Mouse (Mus musculus) cerebellum, postnatal 36 days (tissue): ENCODE data around the gene Fam131a.
A peak's percentile ranks its signal among the peaks of the same experiment; 100 is the strongest.
"Not testable (repeated sequence)": the region's sequence is repeated elsewhere in the genome, so short reads cannot be mapped to it uniquely, and the experiment has no call there.

Source experiments
- DNase-seq, 2 experiments: peaks; one replicate each; pipeline ENCODE4 v3.0.0; 2021 to 2022; ENCODE audit warnings: mixed read lengths in 2 of 2

The Fam131a gene

DNA sequence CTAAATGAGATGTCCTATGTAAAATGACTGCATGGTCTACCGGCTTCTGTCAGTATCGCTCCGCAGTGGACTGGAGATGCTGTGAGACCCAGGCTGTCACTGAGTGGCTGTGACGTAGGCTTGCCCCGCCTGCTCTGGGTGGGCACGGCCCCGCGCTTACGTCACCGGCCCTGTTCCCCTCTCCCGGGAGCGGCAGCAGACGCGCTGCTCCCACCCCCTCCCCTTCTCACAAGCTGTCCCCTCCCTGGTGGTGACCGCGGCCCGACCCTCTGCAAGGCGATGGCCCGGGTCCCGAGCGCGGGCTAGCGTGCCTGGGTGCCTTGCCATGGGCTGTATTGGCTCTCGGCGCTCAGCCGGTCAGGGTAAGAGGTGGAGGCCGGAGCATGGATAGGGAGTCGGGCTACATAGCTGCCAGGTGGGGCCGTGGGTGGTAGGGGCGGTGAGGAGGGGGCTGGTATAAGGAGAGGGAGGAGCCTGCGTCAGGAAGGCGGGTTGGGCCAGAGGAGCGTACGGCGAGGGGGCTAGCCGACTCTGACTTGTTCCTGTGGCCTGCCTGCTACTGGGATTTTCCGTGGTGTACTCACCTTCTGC, at the start of gene Fam131a:
Fam131a (plus strand) TSS at position 131 of the 591 bp plus-strand sequence.
- peak; percentile 92 to 94 for DNase-seq

DNA sequence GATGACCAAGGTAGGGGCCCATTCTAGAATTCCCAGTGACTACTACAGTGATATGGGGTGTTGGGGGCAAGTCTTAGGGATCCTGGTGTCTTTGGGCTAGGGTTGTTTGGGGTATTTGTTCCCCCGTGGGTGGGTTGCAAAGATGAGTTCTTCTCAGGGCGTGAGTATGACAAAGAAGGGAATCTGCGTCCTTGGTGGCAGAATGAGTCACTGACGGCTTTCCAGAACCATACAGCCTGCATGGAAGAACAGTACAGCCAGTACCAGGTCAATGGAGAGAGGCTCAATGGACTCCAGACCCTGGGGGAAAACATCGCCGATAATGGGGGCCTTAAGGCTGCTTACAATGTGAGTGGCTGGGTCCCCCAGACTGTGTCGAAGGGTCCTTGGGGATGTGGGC, 49.1 kb upstream of the Fam131a start:
- DNase-seq: no peak

DNA sequence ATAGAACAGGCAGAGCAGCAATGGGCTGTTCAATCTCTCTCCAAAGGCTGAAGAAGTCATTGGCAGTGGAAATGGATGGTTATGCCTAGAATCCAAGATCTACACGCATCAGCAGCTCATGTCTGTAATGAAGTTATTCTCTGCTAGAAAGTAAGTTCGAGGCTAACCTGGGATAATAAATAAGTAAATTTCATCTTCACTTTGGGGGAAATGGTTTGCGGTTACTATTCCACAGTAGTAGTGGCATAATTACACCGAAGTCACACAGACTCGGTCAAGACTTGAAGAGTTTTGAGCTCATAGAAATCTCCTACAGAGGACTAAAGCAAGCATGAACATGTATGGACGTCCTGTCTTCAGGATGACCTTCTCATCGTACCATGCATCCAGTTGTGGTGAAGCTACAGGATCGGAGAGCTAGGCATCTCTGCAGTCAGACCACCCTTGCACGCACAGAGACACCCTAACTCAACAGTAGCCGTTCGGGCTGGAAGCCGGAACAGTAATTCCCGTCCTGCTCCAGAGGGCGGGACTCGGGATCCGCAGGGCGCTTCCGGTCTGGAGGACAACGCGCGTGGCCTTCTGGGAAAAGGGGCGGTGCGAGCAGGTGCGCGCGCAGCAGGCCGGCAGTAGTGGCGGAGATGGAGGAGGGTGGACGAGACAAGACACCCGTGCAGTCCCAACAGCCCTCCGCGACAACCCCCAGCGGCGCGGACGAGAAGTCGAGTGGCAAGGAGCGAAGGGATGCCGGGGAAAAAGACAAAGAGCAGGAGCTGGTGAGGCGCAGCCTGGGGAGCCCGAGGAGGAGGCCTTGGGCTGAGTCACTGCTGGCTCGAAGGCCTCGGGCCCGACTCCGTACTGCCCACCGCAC, 41.7 kb upstream of the Fam131a start, which contains the start of gene Psmd2:
Psmd2 (plus strand) TSS at position 577 of the 871 bp plus-strand sequence.
- peak; percentile 98 for DNase-seq

DNA sequence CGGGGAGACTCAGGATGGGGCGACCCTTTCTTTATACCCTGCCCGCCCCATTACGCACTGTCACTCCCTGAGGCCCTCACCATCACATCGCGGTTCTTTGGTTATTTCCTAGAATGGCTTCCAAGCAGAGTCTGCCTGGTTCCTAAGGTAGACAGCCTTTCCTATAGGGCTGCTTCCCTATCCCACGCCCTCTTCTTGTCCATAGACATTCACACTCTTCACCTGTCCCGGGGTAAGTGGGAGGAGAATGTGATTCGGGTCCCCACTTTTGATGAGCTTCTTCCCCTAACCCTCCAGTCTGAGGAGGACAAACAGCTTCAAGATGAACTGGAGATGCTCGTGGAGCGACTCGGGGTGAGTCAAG, 41.1 kb upstream of the Fam131a start:
- no peak for DNase-seq

DNA sequence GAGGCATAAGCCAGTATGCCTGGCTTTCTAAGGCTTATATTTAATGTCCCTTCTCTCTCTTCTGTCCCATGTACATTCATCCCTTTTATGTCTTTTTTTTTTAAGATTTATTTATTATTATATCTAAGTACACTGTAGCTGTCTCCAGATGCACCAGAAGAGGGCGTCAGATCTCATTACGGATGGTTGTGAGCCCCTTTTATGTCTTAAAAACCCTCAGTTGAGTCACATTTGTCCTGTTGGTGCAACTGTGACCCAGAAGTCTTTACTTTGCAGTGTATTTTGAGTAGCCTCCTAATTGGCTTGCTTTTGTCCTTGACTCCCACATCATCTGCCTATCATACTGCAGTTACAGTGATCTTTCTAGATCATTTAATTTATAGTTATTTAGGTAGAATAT, 39.7 kb upstream of the Fam131a start:
- no peak for DNase-seq

DNA sequence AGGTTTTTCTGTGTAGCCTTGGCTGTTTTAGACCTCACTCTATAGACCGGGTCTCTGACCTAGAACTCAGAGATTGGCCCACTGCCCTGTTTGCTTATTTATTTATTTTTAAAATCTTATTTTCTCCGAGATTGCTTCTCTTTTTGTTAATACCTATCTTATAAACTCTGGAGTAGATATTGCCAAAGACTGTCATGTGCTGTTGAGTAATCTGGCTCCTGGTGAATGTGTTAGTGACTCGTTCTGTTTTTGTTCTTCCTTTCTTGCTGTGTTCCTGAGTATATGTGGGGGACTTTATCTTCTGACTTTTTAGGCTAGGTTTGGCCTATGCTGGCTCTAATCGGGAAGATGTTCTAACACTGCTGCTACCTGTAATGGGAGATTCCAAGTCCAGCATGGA, 35.4 kb upstream of the Fam131a start:
- DNase-seq: no peak

DNA sequence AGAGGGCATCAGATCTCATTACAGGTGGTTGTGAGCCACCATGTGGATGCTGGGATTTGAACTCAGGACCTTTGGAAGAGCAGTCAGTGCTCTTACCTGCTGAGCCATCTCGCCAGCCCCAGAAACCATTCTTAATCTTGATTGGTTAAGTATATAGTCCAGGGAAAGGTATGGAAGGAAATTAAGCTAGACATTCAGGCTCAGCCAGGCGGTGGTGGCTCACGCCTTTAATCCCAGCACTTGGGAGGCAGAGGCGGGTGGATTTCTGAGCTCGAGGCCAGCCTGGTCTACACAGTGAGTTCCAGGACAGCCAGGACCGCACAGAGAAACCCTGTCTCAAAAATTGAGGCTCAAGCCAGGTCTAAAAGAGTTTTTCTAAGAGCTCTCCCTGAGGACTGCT, 25.0 kb upstream of the Fam131a start, which contains the start of gene Eif4g1:
Eif4g1 (plus strand) TSS at position 301 of the 400 bp plus-strand sequence.
- DNase-seq: not testable (repeated sequence)

DNA sequence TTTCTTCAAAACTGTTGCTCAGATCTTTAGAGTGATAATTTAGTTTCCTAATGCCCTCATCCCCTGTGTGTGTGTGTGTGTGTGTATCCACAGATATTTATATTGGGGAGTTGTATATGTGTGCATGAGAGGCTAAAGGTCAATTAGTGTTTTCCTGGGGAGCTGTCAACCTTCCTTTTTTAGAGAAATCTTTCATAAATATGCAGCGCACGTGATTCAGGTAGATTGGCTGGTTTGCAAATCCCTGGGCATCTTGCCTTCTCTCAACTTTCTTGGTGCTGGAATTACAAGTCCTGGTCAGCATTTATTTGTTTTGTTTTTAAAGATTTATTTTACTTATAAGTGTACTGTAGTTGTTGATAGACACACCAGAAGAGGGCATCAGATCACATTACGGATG, 22.8 kb upstream of the Fam131a start:
- DNase-seq: no peak

DNA sequence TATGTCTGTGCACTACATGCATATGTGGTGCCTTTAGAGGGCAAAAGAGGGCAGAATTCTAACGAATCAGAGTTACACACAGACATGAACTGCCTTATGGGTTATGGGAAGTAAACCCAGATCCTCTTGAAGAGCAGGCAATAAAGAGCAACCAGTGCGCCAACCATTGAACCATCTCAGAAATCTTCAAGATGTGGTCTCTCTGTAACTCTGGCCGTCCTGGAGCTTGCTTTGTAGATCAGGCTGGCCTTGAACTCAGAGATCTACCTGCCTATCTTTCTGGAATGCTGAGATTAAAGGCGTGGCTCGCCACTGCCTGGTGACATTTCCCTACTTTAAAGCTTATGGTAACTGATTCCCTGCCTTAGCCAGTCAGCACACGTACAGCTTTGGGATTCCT, 21.2 kb upstream of the Fam131a start:
- DNase-seq: no peak

DNA sequence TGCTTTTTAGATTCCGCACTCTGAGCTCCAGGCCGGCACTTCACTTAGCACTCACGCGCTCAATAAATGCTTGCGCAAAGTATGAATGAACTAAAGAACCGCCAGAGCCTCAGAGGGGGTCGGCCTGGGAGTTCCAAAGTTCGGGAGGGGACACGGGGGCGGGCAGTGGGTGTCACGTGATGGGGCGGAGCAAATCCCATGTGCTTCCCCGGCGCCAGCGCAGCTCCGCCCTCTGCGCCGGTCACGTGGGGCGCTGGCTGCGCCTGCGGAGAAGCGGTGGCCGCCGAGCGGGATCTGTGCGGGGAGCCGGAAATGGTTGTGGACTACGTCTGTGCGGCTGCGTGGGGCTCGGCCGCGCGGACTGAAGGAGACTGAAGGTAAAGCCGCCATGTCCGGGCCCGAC, 20.5 kb upstream of the Fam131a start:
- DNase-seq: peak; percentile 93 to 97

DNA sequence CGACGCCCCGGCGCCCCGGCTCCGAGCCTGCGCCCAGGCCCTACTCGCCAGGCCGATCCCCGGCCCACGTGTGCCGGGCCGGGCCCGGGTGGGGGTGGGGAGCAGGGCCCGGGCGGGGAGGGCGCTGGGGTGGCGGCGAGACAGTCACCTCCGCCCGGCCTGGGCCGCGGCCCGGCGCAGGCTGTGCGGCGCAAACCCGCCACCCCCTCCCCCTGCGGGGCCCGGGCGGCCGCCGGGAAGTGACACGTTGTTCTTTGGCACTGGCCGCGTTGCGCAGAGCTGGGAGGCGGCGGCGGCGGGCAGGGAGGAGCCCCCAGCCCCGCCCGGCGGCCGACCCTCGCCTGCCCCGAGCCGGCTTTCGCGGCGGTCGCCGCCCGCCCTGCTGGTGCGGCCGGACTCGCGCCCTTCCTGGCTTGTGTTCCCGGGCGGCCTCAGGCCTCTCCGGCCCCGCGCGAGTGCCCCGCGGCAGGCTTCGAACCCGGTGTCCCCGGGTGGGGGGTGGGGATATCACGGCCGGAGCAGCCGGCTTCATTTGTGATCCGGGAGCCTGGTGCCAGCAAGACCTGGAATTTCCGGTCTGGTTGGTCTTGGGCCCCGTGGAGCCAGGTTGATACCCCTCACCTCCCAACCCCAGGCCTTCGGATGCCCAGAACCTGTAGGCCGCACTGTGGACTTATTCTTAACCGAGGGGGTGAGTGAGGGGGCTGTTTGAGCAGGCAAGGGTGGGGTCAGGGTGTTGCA, 19.9 kb upstream of the Fam131a start:
- DNase-seq: peak in 1 of 2 experiments; percentile 62

DNA sequence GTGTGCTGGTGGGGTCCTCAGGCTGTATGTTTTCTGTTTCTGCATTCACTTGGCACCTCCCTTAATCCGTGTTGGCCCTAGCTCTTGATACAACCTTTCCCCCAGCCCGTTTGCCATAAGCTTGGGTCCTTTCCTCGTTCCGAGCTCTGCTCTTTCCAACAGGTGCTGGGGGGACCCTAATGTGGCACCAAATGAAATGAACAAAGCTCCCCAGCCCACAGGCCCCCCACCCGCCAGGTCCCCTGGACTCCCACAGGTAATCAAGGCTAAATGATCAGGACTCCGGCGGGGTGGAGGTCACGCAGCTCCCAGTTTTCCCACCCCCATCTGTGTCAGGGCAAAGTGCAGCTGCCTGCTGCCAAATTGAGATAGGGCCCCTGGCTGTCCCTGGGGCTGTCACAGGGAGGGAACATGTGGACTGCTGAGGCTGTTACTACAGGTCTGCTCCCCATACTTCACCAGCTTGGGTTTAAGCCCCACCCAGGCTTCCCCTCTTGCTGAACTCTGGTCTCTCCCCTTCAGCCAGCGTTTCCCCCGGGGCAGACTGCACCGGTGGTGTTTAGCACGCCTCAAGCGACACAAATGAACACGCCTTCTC, 19.2 kb upstream of the Fam131a start:
- no peak for DNase-seq

DNA sequence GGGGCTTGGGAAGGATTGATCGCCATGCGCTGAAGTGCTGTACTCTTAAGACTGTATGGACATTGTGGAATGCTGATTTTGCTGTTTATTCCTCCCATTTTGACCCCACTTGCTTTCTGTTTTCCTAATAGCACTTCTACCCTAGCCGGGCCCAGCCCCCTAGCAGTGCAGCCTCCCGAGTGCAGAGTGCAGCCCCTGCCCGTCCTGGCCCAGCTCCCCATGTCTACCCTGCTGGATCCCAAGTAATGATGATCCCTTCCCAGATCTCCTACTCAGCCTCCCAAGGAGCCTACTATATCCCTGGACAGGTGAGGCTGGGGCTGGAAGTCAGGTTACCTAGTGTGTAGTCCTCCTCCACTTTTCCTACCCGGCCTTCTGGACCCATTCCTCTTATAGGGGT, 17.8 kb upstream of the Fam131a start:
- no peak for DNase-seq

DNA sequence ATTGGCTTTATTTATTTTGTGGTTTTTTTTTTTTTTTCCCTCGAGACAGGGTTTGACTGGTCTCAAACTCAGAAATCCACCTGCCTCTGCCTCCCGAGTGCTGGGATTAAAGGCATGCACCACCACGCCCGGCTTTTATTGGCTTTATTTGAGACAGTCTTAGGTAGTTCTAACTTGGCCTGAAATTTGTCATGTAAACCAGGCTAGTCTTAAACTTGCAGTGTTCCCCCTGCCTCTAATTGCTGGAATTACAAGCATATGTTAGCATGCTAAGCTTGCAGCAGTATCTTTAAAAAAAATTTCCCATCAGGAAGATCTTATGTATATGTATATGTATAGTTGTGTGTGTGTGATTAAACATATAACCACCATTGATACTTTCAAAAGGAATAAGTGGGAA, 16.3 kb upstream of the Fam131a start:
- DNase-seq: no peak

DNA sequence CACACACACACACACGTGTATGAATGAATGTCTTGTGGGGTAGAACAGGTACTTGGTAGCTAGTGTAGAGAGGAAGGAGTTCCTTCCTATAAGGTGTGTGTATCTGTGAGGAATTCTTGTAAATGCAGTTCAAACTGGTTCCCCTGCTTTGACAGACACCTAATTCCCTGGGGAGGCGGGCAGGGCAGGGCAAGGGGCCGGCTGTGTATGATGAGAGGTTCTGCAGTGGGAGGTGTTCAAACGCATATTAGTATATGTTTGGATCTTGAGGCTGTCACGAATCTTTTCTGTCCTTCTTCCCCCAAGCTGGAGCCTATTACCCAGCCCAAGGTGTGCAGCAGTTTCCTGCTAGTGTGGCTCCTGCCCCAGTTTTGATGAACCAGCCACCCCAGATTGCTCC, 15.7 kb upstream of the Fam131a start:
- DNase-seq: no peak

DNA sequence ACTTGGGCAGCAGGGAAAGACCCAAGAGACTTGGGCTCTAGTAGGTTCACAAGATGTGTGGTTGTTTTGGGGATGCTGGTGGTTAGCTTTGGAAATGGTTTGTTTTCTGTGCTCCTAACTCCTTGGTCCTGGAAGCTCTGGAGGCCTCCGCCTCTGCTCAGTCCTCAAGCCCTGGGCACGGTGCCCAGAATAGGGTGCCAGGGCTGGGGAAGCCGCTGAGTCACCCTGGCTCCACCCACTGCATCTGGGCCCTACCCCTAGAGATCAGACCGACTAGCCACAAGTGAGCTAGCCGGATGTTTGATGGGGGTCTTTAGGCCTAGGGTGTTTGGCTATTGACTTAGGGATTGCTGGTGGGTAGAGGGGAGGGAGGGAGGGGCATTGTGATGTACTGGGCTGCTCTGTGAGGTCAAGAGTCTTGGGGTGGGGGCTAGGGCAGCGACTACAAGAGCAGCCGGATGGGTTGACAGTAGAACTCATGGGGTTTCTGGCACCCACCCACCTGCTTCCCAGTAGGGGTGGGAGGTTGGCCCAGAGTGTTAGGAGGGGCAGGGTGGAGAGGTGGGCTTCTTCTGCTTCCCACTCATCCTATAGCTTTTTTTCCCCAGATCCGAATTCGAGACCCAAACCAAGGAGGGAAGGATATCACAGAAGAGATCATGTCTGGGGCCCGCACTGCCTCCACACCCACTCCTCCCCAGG, 14.9 kb upstream of the Fam131a start:
- DNase-seq: peak; percentile 75 to 83

DNA sequence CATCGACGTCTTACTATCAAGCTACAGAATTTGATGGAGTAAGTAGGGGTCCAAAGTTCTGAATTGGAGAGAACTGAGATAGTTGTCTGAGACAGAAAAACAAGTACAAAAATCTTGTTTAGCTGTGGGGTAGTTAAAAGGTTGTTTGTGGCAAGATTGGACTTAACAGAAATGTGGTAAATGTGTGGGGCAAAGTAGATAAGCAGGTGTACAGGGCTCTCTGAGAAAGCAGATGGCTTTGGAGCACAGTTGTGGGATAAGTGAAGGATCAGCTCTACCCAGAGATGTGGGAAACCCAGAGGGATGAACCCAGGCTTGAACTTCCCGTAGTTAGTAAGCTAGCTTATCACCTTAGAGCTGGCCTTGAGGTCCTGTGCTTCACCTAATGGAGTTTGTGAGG, 2.3 kb upstream of the Fam131a start:
- DNase-seq: no peak

DNA sequence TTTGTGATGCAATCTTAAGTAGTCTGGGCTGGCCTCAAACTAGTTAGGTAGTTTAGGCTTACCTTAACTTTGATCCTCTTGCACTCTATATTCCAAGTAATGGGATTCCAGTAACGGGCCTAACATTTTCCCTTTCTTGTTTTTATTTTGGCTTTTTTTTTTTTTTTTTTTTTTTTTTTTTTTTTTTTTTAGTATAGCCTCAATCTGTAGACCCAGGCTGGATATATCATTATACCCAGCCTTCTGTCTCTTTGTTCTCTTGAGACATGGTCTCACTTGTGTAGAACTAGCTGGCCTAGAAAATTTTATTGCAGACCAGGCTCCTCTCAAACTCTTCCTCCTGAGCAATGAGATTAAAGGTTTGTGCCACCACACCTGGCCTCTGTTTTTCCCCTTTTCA, 1.4 kb upstream of the Fam131a start:
- DNase-seq: no peak

DNA sequence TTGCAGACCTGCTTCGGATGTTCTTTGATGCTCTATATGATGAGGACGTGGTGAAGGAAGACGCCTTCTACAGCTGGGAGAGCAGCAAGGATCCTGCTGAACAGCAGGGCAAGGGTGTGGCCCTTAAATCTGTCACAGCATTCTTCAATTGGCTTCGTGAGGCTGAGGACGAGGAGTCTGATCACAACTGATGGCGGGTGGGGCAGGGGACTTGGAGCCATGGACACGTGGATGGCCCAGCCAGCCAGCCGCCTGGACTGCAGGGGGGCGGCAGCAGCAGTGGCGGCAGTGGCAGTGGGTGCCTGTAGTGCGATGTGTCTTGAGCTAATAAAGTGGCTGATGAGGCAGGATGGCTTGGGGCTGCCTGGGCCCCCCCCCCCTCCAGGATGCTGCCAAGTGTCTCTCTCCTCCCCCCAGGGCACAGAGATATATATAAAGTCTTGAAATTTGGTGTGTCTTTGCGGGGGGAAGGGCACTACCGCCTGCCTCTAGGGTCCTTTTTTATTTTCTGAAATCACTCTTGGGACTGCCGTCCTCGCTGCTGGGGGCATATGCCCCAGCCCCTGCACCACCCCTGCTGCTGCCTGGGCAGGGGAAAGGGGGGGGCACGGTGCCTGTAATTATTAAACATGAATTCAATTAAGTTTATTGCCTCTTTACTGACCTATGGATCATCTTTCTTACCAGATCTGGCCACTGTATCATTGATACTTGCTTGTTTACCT, 638 bp upstream of the Fam131a start:
- peak in 1 of 2 experiments; percentile 21 for DNase-seq

DNA sequence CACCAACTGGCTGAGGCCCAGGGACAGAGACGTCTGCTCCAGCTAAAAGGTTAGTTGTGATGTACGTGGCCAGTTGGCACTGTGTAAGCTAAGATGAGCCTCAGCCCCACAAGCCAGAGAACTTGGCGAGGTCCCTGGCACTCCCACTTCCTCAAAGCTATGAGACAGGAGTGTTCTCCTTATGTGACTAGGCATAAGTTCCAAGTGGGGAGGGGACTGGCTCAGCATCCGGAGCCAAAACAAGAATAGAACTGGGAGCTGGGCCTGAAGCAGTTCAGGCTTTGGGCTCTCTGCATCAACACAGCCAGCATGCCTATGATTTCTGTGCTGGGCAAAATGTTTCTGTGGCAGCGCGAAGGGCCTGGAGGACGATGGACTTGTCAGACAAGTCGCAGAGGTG, 1.7 kb downstream of the Fam131a start:
- peak; percentile 50 to 66 for DNase-seq

DNA sequence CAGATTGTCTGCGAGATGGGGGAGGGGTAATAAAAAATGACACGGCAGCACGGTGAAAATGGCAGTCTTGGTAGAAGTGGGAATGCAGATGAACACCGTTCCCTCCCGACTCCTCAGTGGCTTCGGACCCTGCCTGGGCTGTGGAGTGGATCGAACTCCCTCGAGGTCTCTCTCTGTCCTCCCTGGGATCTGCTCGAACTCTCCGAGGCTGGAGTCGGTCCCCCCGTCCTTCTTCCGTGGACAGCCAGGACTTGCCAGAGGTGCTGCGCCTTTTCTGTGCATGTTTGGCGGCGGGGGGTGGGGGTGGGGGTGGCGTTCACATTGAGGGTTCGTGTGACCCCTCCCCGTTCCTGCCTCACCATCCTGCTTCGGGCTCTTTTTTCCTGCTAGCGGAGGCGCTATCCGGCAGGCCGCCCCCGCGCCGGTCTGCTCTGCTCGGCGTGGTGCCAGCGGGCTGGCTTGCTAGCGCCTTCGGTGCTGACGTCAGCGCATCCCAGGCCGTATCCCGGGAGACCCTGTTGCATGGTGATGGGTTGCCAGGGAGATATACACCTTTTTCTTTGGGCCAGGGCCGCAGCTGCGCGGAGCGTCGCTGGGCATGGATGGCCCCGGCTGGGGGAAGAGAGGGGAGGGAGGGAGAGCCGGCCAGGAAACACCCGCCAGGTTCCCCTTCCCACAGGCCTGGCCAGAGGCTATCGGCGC, 2.7 kb downstream of the Fam131a start:
- DNase-seq: peak; percentile 89 to 94
